Mouse (Mus musculus) left cerebral cortex, adult 2 months (tissue): ENCODE measurements at regions not wholly inside any gene's neighbourhood (a gene's known extent, or its start where the extent isn't known, plus 50 kb on each side); places are given as distances from the start of the nearest gene placed in this dataset.

Experiments used
- DNase-seq, 2 experiments: peaks; one replicate each; pipeline ENCODE4 v3.0.0; 2021 to 2022; ENCODE audit warnings: low spot score in 2 of 2, mixed read lengths in 1 of 2; ENCODE audit errors: extremely low spot score in 1 of 2
- H3K27ac ChIP-seq: fragments of 200-600 bp; 2 replicates; pipeline ENCODE4 v1.8.1; 2022
- H3K4me3 ChIP-seq: fragments of 200-600 bp; 2 replicates; pipeline ENCODE4 v1.8.1; 2022
- CTCF ChIP-seq: fragments of 200-600 bp; IDR thresholded peaks from 2 replicates; pipeline ENCODE4 v1.8.1; 2022; ENCODE audit warnings: antibody characterized with exemption, mild to moderate bottlenecking, moderate library complexity
- intact Hi-C: fragments of 180-260 bp; cut with DNase I; formaldehyde crosslinking; loops from one replicate; pipeline ENCODE4 v1.15.1; 2025

DNA sequence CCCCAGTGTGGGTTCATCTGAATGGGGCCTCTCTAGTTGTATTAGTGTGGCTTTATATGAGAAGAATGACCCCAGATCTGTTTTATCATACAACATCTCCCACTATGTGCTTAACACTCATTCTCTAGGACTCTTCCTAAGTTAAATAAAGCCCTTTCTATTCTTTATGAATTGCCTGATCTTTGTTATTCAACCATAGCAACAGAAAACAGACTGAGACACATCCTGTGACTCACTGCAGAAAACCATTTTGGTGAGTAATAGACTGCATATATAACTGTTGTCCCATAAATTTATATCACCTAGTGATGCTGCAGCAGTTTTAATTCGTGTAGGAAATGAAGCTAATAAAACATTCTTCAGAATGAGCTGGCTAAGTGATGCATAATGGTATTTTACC is 406.0 kb upstream of the Pmfbp1 start:
- intact Hi-C loops, result no loop called here
- no peak for TF ChIP-seq CTCF
- no peak overlapping the region for H3K4me3 ChIP-seq
- no peak overlapping the region for H3K27ac ChIP-seq
- DNase-seq, result no peak

DNA sequence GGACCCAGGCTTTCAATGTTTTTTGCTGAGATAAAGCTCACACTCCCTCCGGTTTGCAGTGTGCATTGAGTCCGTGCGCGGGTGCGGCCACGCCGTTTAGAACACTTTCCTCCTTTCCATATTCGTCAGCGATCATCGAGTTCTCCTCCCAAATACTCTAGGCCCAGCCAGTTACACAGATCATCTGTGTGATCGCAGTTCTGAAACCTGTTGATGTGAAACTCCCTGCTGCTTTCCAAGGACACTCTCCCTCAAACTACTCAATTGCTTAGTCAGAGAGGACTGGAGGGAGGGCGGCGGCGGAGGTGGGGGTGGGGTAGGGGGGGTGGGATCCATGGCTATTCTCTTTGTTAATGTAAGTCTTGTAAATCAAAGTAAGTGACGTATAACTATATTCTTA is 394.2 kb upstream of the Pmfbp1 start:
- no peak for DNase-seq
- Histone ChIP-seq H3K27ac (no peak overlapping the region), H3K4me3 (no peak overlapping the region)
- intact Hi-C loops, result no loop called here
- no peak for TF ChIP-seq CTCF

DNA sequence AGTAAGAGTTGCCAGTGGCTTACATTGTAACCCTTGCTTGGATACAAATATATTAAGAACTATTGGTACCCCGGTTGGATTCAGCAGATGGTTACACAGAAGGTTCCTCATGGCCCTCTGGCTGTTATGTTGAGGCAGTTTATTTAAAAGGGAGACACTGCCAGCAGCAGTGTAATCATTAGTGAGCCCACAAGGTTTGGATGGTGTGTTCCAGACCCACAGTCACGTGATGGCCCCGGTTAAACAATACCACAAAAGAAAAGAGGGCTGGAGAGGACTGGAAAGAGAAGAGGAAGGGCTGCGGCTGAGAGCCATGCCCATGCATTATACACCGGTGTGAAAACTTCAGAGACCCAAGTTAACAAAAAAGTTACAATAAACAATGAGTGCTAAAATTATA is 392.4 kb upstream of the Pmfbp1 start:
- no peak for DNase-seq
- no peak for TF ChIP-seq CTCF

DNA sequence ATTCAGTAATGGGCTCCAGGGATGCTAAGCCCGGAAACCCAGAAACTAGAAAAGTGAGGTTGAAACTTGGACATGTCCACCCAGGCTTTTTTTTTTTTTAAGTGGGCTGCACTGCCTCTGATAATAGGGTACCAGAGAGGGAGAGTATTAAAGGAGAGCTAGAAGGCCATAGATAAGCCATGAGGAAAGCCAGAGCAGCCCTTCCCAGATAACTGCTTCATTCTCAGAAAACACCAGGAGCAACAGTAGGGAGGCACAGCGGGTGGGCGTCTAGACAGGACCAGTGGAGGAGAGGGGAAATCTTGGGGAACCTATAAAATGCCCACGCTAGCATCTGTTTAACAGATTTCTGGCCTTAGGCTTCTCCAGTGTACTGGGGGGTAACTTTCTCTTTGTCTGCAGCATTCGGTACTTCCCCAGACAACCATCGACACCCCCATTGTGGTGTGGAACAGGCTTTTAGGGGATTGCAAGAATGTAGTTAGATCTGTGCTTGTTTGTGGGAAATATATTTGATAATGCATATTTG is 389.0 kb upstream of the Pmfbp1 start:
- no peak overlapping the region for H3K4me3 ChIP-seq
- intact Hi-C loops, result no loop called here
- no peak overlapping the region for H3K27ac ChIP-seq
- no peak for TF ChIP-seq CTCF
- DNase-seq, result no peak

More for the DNA sequence above, 392.4 kb upstream of the Pmfbp1 start:
- Histone ChIP-seq H3K4me3 (no peak overlapping the region), H3K27ac (no peak overlapping the region)
- intact Hi-C loops, result no loop called here

DNA sequence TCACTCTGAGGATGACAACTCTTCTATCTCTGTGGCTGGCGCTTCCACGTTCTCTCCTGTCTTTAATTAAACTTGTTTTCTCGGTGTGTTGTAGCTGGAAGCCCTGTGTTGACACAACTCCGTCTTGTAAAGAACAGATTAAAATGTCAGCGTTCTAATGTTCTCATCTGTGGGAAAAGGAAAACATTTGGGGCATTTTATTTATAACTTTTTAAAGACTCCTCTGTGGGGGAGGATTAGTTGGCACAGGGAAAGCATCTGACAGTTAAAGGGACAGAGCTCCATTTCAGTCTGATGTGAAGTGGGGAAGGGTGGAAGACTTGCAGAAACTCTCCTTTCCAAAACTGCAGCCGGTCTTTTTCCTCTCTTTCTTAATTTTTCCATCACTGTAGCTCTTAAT is 388.1 kb upstream of the Pmfbp1 start:
- Histone ChIP-seq H3K4me3 (no peak overlapping the region), H3K27ac (no peak overlapping the region)
- intact Hi-C loops, result no loop called here
- TF ChIP-seq CTCF, result no peak
- no peak for DNase-seq

DNA sequence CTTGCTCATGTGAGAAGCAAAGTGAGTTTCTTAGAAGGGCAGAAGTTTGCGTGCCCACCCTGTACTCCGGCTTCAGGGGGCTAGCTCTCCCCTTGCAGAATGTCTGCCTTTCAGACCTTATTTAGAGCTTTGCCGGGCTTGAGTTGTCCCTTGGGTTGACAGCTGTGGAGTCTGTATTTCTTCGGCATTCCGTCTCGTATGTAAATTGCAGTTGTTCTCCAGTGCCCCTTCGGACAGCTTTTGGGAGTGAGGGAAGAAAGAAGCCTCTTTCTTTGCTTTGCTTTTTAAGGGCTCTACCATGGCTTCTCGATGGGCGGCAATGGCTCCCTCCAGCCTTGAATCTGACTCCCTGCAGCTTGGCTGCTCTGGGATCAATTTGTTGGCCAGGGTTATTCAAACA is 386.9 kb upstream of the Pmfbp1 start:
- TF ChIP-seq CTCF, result no peak
- no peak overlapping the region for H3K4me3 ChIP-seq
- intact Hi-C loops, result no loop called here
- H3K27ac ChIP-seq, result no peak overlapping the region
- no peak for DNase-seq

DNA sequence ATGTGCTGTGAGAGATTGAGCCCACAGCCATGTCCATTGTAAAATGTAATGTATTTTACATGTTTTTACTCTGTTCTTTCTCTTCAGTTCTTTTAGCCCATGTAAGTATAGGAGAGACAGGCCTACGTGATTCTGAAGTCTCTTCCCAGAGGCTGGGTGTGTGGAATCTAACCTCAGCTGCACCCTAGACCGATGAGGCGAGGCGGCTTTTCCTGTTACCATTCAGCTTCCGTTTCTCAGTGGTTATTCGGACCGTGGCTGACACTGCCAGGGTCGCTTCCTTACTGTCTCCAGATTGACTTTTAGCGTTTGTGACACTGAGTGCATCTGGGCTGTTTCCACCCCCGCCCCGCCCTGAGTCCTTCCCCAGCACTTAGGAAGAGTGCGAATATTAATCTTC is 386.1 kb upstream of the Pmfbp1 start:
- TF ChIP-seq CTCF, result no peak
- intact Hi-C loops, result no loop called here
- no peak for DNase-seq
- Histone ChIP-seq H3K4me3 (no peak overlapping the region), H3K27ac (no peak overlapping the region)

DNA sequence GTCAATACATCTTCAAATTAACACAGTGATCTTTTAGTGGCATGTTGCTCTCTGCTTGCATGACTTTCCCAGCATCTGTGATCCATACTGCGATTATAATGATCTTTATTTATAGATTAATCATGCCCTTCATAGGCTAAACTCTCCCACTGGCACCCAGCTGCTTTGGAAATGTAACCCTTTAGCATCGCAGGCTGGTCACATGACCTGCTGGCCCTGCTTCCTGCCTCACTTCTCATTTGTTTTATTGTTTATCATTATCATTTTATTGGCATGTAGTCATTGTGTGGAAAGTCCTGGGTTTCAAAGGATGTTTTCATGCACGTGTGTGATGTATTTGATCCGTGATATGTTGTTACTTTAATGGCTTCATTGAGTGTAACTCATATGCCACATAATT is 384.4 kb upstream of the Pmfbp1 start:
- Histone ChIP-seq H3K27ac (no peak overlapping the region), H3K4me3 (no peak overlapping the region)
- TF ChIP-seq CTCF, result no peak
- intact Hi-C loops, result no loop called here
- no peak for DNase-seq

DNA sequence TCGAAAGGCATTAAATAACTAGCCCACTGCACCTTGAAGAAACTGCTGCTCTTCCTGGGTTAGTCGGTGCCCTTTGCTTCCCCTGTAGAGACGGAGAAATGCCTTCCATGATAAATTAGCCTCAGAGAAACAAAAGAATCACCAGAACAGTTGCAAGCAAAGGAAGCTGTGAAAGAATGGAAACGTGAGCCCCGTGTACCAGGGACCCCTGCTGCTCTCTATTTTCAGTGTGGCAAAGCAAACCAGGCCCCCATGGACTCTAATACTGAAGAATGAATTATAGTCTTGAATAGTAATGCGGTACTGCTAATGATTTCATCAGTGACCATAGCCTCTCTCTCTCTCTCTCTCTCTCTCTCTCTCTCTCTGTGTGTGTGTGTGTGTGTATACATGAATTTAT is 372.1 kb upstream of the Pmfbp1 start:
- DNase-seq, result no peak
- intact Hi-C loops, result loop anchor here (5.0 kb wide), 1 partner anchor 774 kb away; no protein-coding TSS in a partner anchor
- no peak for TF ChIP-seq CTCF
- Histone ChIP-seq H3K4me3 (no peak overlapping the region), H3K27ac (no peak overlapping the region)

DNA sequence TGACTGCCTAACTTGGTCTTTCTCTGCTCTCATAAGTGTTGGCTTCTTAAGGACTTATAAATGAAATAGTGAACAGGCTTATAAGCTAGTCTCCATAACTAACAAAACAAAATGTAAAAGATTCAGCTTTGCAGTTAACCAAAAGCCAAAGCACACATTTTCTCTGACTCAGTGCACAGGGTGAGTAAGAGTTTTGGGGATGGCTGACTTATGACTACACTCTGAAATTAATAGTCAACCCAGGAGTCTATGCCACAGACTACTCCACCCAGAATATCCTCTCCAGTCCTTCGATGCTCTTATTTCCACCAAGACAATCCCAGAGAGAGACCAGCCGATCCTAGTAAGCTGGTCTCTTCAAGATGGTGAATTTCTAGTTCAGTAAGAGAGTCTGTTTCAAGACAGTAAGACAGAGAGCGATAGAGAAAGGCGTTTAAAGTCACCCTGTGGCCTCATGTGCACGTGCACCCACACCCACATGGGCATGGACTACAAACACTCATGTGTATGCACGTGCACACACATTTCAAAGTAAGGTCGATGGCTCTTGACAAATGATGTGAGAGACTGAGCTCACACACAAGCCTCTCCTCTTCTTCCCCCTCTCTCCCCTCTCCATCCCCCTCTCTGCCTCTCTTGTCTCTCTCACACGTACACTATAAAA is 351.2 kb upstream of the Pmfbp1 start:
- intact Hi-C loops, result no loop called here
- Histone ChIP-seq H3K27ac (no peak overlapping the region), H3K4me3 (no peak overlapping the region)
- TF ChIP-seq CTCF, result no peak
- no peak for DNase-seq

DNA sequence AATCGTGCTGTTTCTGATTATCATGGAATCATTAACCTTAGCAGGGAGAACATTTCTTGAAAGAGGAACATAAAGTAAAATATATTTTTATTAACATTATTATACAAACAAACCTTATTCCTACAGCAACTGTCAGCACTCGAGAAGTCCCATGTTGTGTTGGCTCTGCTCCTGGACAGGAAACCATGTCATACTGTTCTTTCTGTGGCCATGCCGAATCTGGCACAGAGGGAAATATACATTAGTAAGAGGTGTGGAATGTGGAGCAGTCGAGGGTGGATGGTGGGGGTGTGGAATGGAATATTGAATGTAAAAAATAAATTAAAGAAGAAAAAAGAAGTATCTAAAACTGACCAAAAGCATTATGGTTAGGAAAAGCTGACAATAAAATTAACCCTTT is 342.1 kb upstream of the Pmfbp1 start:
- H3K4me3 ChIP-seq, result no peak overlapping the region
- H3K27ac ChIP-seq, result no peak overlapping the region
- DNase-seq, result no peak
- no peak for TF ChIP-seq CTCF
- intact Hi-C loops, result no loop called here

DNA sequence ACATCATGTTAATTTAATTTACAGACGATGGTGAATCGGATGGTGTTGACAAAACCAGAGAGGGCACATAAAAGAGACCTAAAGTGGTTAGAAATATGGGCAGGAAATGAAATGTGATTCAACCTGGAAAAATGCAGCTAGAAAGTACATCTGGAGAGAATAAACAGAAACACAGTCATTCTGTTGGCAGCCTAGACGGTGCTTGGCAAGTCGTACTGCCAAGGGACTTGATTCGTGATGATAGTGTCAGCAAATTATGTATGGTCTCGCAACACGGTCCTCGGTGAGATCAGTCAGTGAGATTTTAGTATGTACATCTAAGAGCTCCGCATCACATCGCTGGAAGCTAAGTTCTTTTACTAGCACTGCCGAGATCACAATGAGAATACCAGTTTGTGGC is 338.3 kb upstream of the Pmfbp1 start:
- no peak overlapping the region for H3K4me3 ChIP-seq
- no peak overlapping the region for H3K27ac ChIP-seq
- no peak for TF ChIP-seq CTCF
- intact Hi-C loops, result no loop called here
- DNase-seq, result no peak

DNA sequence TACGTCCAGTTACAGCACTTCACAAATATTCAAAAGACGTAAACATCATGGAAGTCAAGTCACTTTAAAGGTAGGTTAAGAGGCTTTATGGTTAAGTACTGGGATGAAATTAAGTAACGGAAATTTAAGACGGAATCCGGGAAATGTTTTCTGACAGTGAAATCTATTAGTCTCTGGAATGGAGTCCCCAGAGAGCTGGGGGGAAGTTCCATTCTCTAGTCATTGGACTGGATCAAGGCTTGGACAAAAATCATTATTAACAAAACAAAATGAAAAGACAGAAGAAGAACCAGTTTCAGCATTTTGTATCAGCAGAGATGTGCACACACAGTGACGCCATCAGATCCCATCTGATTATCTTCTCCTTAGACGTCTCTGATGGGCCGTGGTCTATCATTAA is 337.8 kb upstream of the Pmfbp1 start:
- no peak for TF ChIP-seq CTCF
- intact Hi-C loops, result no loop called here
- DNase-seq, result no peak
- H3K4me3 ChIP-seq, result no peak overlapping the region
- H3K27ac ChIP-seq, result no peak overlapping the region
